Mouse (Mus musculus) left cerebral cortex, adult 6 months (tissue): ENCODE data around the gene 1700113H08Rik. TPM values are rescaled to one million over a fixed set of nuclear protein-coding genes. Genes with fewer than 3 reads are reported as not detected.

Source experiments
- long read RNA-seq, 2 experiments: library from polyadenylated mRNA; unstranded; transcript quantifications; one replicate each; pipeline ENCODE4 v2.0.0; 2019 to 2020
- polyA plus RNA-seq: library from polyadenylated mRNA; unstranded; fragments of <200 nt; fragmentation: Nextera tagmentation; gene quantifications from 2 replicates; pipeline ENCODE4 v1.2.3, GENCODE M21; 2021

1700113H08Rik gene
- polyA plus RNA-seq = not detected in 2 replicates
- long read RNA-seq, experiment 1 = 0 reads
- long read RNA-seq, experiment 2 = 0 reads

DNA sequence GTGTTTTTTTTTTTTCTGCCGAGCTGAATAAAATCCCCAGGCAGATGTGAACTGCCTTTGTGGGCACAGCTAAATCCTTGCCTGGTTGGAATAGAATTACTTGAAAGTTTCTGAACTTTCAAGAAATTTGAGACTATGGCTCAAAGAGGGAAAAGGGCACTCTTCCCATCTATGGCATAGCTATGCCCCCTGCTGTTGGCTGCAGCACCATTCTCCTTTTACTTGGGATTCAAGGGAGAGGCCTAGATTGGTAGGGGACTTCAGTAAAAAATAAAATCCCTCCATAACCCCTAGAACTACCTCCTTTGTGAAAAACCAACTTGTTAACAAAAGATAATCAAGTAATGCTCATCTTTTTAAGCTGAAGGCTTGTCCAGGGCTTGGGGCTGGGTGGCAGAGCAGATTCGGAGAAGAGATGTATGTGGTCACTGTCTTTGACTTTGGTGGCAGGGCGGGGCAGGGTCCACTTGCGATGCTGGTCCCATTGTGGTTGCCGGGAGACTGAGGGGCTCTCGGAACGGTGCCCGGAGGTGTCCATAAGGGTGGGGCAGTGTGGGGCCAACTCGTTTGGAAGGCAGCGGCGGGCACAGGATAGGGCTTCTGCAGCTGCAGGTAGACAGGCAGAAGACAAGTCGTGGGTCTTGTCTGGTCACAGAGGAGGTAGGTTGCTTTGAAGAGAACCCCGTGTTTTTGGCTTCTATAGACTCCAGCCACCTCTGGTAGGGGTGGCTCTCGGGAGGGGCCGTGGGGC lies at the start of gene 1700113H08Rik:
Gene 1700113H08Rik, plus strand, starts transcription at position 546 of the 751 bp plus-strand sequence.

Other genes starting within 250 kb of the 1700113H08Rik start
- gene Stab2, start 50.0 kb upstream of the 1700113H08Rik start, polyA plus RNA-seq = 0.05 and 0.40 TPM in 2 replicates